17 mouse cellular contexts compared by ENCODE assay signal in genomic region chr2:132658412-132659120, GRCm38 (mm10). TPM values are rescaled to one million over a fixed set of nuclear protein-coding genes. Genes with fewer than 3 reads are reported as not detected.
DNase-seq lines count a peak whose midpoint lies in the region; ATAC-seq and TF ChIP-seq lines count a peak whose summit lies in the region.
"Had no signal": no experiment of that assay in that cellular context is flagged by ENCODE, and none has a peak within 500 bp of the region (broad histone marks: within the 10 kb centered on the region; RNA-seq: fewer than 3 reads in every experiment).

No protein-coding gene starts in this region.

- TF ChIP-seq RAD21 in MEL (IDR thresholded peaks at IDR 0.05; ENCODE audit: low read depth, low read length) = no peak

- peak; percentile 33; the same call in 1 of the 2 replicates for ATAC-seq in megakaryocyte, adult 5-6 weeks (ENCODE audit: poor library complexity, severe bottlenecking)

- no peaks in the 10 kb centered on the region for H3K4me1 ChIP-seq in MEL (ENCODE audit: control insufficient read depth in 1 of 2, insufficient read depth in 2 of 2, low read length in 2 of 2)
- H3K4me1 ChIP-seq: embryonic facial prominence, embryonic 15.5 days; forebrain, embryonic 12.5 days; midbrain, embryonic 12.5 days had no signal

- H3K27me3 ChIP-seq in MEL (ENCODE audit: control insufficient read depth in 1 of 2, insufficient read depth in 2 of 2, low read length in 2 of 2) = no peaks in the 10 kb centered on the region; a peak in 1 of 4 replicates
- H3K27me3 ChIP-seq: embryonic facial prominence, embryonic 15.5 days; forebrain, embryonic 12.5 days; midbrain, embryonic 12.5 days had no signal

- no peak for TF ChIP-seq POLR2A in MEL (IDR thresholded peaks at IDR 0.05; ENCODE audit: control insufficient read depth in 1 of 2, insufficient read depth in 1 of 2, low read depth in 1 of 2, low read length in 2 of 2, poor library complexity in 1 of 2)

- TF ChIP-seq CTCF in MEL (IDR thresholded peaks at IDR 0.05 in 2 of 3, conservative IDR thresholded peaks at IDR 0.05 in 1 of 3; ENCODE audit: control insufficient read depth in 1 of 3, insufficient read depth in 1 of 3, low read depth in 2 of 3, low read length in 3 of 3, poor library complexity in 1 of 3, severe bottlenecking in 1 of 3) = no peak

- TF ChIP-seq EP300 in MEL (IDR thresholded peaks at IDR 0.05; ENCODE audit: low read depth in 1 of 2, low read length in 2 of 2) = no peak

- no peaks in the 10 kb centered on the region for H3K79me2 ChIP-seq in MEL (ENCODE audit: control insufficient read depth, insufficient read depth, low read length, poor library complexity)

- no peak overlapping the region for H3K27ac ChIP-seq in MEL (ENCODE audit: control insufficient read depth, low read depth, low read length)
- H3K27ac ChIP-seq: embryonic facial prominence, embryonic 15.5 days; forebrain, embryonic 12.5 days; midbrain, embryonic 12.5 days had no signal

- no peaks in the 10 kb centered on the region for H3K36me3 ChIP-seq in MEL (ENCODE audit: control insufficient read depth in 1 of 2, insufficient read depth in 2 of 2, low read length in 2 of 2)
- H3K36me3 ChIP-seq: embryonic facial prominence, embryonic 15.5 days; forebrain, embryonic 12.5 days; midbrain, embryonic 12.5 days had no signal

- H3K9me3 ChIP-seq in MEL (replicated peaks; ENCODE audit: insufficient read depth, low read length) = no peaks in the 10 kb centered on the region
- H3K9me3 ChIP-seq: embryonic facial prominence, embryonic 15.5 days; forebrain, embryonic 12.5 days; midbrain, embryonic 12.5 days had no signal

- no peak overlapping the region for H3K4me3 ChIP-seq in MEL (ENCODE audit: control insufficient read depth in 1 of 2, insufficient read depth in 1 of 2, low read depth in 2 of 2, low read length in 2 of 2)
- H3K4me3 ChIP-seq: embryonic facial prominence, embryonic 15.5 days; forebrain, embryonic 12.5 days; midbrain, embryonic 12.5 days had no signal

- no peak overlapping the region for H3K9ac ChIP-seq in MEL (ENCODE audit: control insufficient read depth, low read depth, low read length, poor library complexity, severe bottlenecking)
- H3K9ac ChIP-seq: embryonic facial prominence, embryonic 15.5 days; forebrain, embryonic 12.5 days; midbrain, embryonic 12.5 days had no signal

- peak; percentile 4 for DNase-seq in adrenal gland, postnatal 25 days
- DNase-seq in adrenal gland, adult 18-20 months (ENCODE audit: low spot score in 2 of 2) = no peak
- DNase-seq in MEL (ENCODE audit: low read depth, low spot score) = peak; percentile 15
- DNase-seq in thymus, postnatal 36 days = peak; percentile 3 to 8
- DNase-seq in cerebellum, postnatal 10 days = no peak
- DNase-seq in urinary bladder, postnatal 14 days (ENCODE audit: low spot score) = no peak
- DNase-seq: cerebellum, adult 9-10 months; kidney, adult 9 months; kidney, postnatal 4 days; liver; lung, adult 2 months; lung, postnatal 36 days; right cerebral cortex, postnatal 25 days had no signal

TF ChIP-seq in MEL, 35 proteins besides CTCF, POLR2A, EP300 and RAD21:
- TF ChIP-seq E2F4 (IDR thresholded peaks at IDR 0.05; ENCODE audit: borderline replicate concordance, low read depth, low read length) (no peak), TBP (IDR thresholded peaks at IDR 0.05; ENCODE audit: low read depth, low read length) (no peak), USF1 (IDR thresholded peaks at IDR 0.05; ENCODE audit: low read depth, low read length) (no peak), MEF2A (IDR thresholded peaks at IDR 0.05; ENCODE audit: extremely low read depth, insufficient replicate concordance, low read depth, low read length, poor library complexity, severe bottlenecking) (no peak)

RNA-seq across cellular contexts. Expression of gene Shld1, which starts 28.2 kb away (rescaled TPM):
- 8.8 and 13.8 TPM in 2 replicates for total RNA-seq in adrenal gland, postnatal 25 days (2021)
- 1 to 10 TPM; 7.9 to 8.2 TPM for total RNA-seq in adrenal gland, adult 18-20 months (2021)
- 5.9 and 8.8 TPM in 2 replicates for total RNA-seq in MEL (2012; rRNA removed)
- polyA plus RNA-seq in MEL (2012; ENCODE audit: insufficient read depth in 1 of 2, insufficient read length in 2 of 2, low read depth in 1 of 2, low replicate concordance in 2 of 2, missing spikeins in 1 of 2) = 1 to 10 TPM in 1 of 2 experiments, not detected in 1; 8.0 TPM
- 15.7 and 16.0 TPM in 2 replicates for total RNA-seq in megakaryocyte, adult 5-6 weeks (2015)
- 5.9 and 12.5 TPM in 2 replicates for total RNA-seq in megakaryocyte, adult 5-6 weeks (2017)

Comparison
In these comparisons a context has a peak if more than half of its experiments do, and no peak if none do; other contexts are left out.
1. DNase-seq: peak in adrenal gland, postnatal 25 days (single experiment), MEL (single experiment) and thymus, postnatal 36 days (2 of 2); none in adrenal gland, adult 18-20 months (0 of 2), cerebellum, postnatal 10 days (0 of 2) and urinary bladder, postnatal 14 days (single experiment).